Mouse (Mus musculus) lung, adult 10 weeks (tissue): ENCODE results near the gene Aen. TPM values are rescaled to one million over a fixed set of nuclear protein-coding genes. Genes with fewer than 3 reads are reported as not detected.

Source experiments
- polyA plus RNA-seq: library from polyadenylated mRNA; stranded (reverse); fragments of 350-450 nt; fragmentation: Illumina TruSeq; extraction: RNeasy Lipid Tissue Mini Kit (QIAGEN cat#74804); gene quantifications from one replicate; pipeline ENCODE4 v1.2.3, GENCODE M21; 2014; ENCODE audit warnings: low read depth, low replicate concordance; ENCODE audit not compliant: insufficient read depth

Aen gene
- polyA plus RNA-seq: 17.4 TPM

GRCm38 (mm10) chr7:78895653-78896333, at the start of gene Aen:
TSS of gene Aen (plus strand) at chr7:78895854.

GRCm38 (mm10) chr7:78846737-78847434, 48.8 kb upstream of the Aen start, which contains the start of gene Det1:
TSS of gene Det1 (minus strand) at chr7:78847263.

GRCm38 (mm10) chr7:78912974-78913474, 17.4 kb downstream of the Aen start, which contains the start of gene Isg20:
TSS of gene Isg20 (plus strand) at chr7:78913424.

Other genes starting within 250 kb of the Aen start
- 1.2 TPM for gene Ntrk3, start 157.8 kb upstream of the Aen start, polyA plus RNA-seq
- gene Mrps11, start 112.7 kb upstream of the Aen start, polyA plus RNA-seq: 27.7 TPM
- 28.4 TPM for gene Mrpl46, start 112.3 kb upstream of the Aen start, polyA plus RNA-seq
- gene Det1, start 48.6 kb upstream of the Aen start, polyA plus RNA-seq: 4.3 TPM
- gene Isg20, start 17.6 kb downstream of the Aen start, polyA plus RNA-seq: 60.9 TPM
- not detected for gene Acan, start 157.6 kb downstream of the Aen start, polyA plus RNA-seq
- 0.12 TPM for gene Hapln3, start 235.2 kb downstream of the Aen start, polyA plus RNA-seq